Mouse (Mus musculus): ENCODE measurements around the gene Ntmt1. TPM values are rescaled to one million over a fixed set of nuclear protein-coding genes. Genes with fewer than 3 reads are reported as not detected.

Gene Ntmt1
- 10 to 100 TPM; 51.7 to 54.5 TPM for total RNA-seq (2021)

GRCm38 (mm10) chr2:30807648-30808295 is at the start of gene Ntmt1:
Gene Ntmt1, plus strand, starts transcription at chr2:30807826.
- peak; percentile 100 for DNase-seq

- peak; percentile 98 for DNase-seq
These were observed 49.1 kb upstream of the Ntmt1 start for GRCm38 (mm10) chr2:30758341-30759087.

- no peak for DNase-seq
These were observed 48.6 kb upstream of the Ntmt1 start for GRCm38 (mm10) chr2:30759088-30759374.

- no peak for DNase-seq
These were observed 48.2 kb upstream of the Ntmt1 start for GRCm38 (mm10) chr2:30759442-30759841.

- no peak for DNase-seq
These were observed 47.6 kb upstream of the Ntmt1 start for GRCm38 (mm10) chr2:30759858-30760547.

GRCm38 (mm10) chr2:30760706-30761105 is 46.9 kb upstream of the Ntmt1 start:
- DNase-seq: no peak

GRCm38 (mm10) chr2:30766446-30766845 is 41.2 kb upstream of the Ntmt1 start:
- no peak for DNase-seq

GRCm38 (mm10) chr2:30767626-30768240 is 39.9 kb upstream of the Ntmt1 start:
- no peak for DNase-seq

- DNase-seq: no peak
These were observed 39.1 kb upstream of the Ntmt1 start for GRCm38 (mm10) chr2:30768529-30768928.

- no peak for DNase-seq
These were observed 38.4 kb upstream of the Ntmt1 start for GRCm38 (mm10) chr2:30769187-30769586.

- no peak for DNase-seq
These were observed 36.2 kb upstream of the Ntmt1 start for GRCm38 (mm10) chr2:30771368-30771805.

- peak; percentile 80 for DNase-seq
These were observed 35.7 kb upstream of the Ntmt1 start for GRCm38 (mm10) chr2:30771806-30772460.

- DNase-seq: peak; percentile 49
These were observed 34.9 kb upstream of the Ntmt1 start for GRCm38 (mm10) chr2:30772581-30773312.

- DNase-seq: no peak
These were observed 34.2 kb upstream of the Ntmt1 start for GRCm38 (mm10) chr2:30773313-30774005.

GRCm38 (mm10) chr2:30775955-30776354 is 31.7 kb upstream of the Ntmt1 start:
- DNase-seq: no peak

GRCm38 (mm10) chr2:30777266-30777665 is 30.4 kb upstream of the Ntmt1 start:
- DNase-seq: no peak

- no peak for DNase-seq
These were observed 29.4 kb upstream of the Ntmt1 start for GRCm38 (mm10) chr2:30778235-30778634.

GRCm38 (mm10) chr2:30779241-30779640 is 28.4 kb upstream of the Ntmt1 start:
- DNase-seq: no peak

- DNase-seq: no peak
These were observed 25.0 kb upstream of the Ntmt1 start for GRCm38 (mm10) chr2:30782312-30783290.

- peak; percentile 80 for DNase-seq
These were observed 24.3 kb upstream of the Ntmt1 start for GRCm38 (mm10) chr2:30783346-30783745.

All from heart, postnatal 4 days (tissue).